Mouse (Mus musculus) inflammation-experienced regulatory T-cells, adult 6 months (primary cell): ENCODE results near the gene Fastk. TPM values are rescaled to one million over a fixed set of nuclear protein-coding genes. Genes with fewer than 3 reads are reported as not detected.
A peak's percentile ranks its signal among the peaks of the same experiment; 100 is the strongest.

Experiments
- ATAC-seq: one replicate; pipeline ENCODE4 v1.8.0; 2017
- polyA plus RNA-seq, 3 experiments: library from polyadenylated mRNA; unstranded; fragments of 100-300 nt; shearing (Covaris generic); gene quantifications; one replicate each; pipeline ENCODE4 v1.2.1; 2017

The Fastk gene
- polyA plus RNA-seq, 3 experiments from 2014 or later = 32.1 to 63.3 (median 63.0) TPM

GRCm38 (mm10) chr5:24452691-24453233 lies 7.7 kb upstream of the Fastk start:
- peak; percentile 4 for ATAC-seq

GRCm38 (mm10) chr5:24452030-24452690 lies 7.1 kb upstream of the Fastk start, which contains the start of gene Agap3:
TSS of gene Agap3 (plus strand) at chr5:24452177.
- ATAC-seq = no peak

GRCm38 (mm10) chr5:24451264-24452029 lies 6.4 kb upstream of the Fastk start:
- ATAC-seq = peak; percentile 71

- ATAC-seq = peak; percentile 68
These were observed 2.7 kb upstream of the Fastk start, which contains the start of gene Tmub1 for GRCm38 (mm10) chr5:24447624-24448298. TSS of gene Tmub1 (minus strand) at chr5:24447854.

- no peak for ATAC-seq
These were observed 1.5 kb upstream of the Fastk start for GRCm38 (mm10) chr5:24446630-24447029.

- no peak for ATAC-seq
These were observed 467 bp upstream of the Fastk start for GRCm38 (mm10) chr5:24445428-24446080.

- no peak for ATAC-seq
These were observed 1.2 kb downstream of the Fastk start for GRCm38 (mm10) chr5:24443927-24444326.

- ATAC-seq = no peak
These were observed 1.9 kb downstream of the Fastk start for GRCm38 (mm10) chr5:24443204-24443603.

GRCm38 (mm10) chr5:24442029-24442428 lies 3.1 kb downstream of the Fastk start:
- no peak for ATAC-seq

GRCm38 (mm10) chr5:24441187-24441586 lies 3.9 kb downstream of the Fastk start:
- no peak for ATAC-seq

- no peak for ATAC-seq
These were observed 11.1 kb downstream of the Fastk start for GRCm38 (mm10) chr5:24433993-24434392.

GRCm38 (mm10) chr5:24428596-24428995 lies 16.5 kb downstream of the Fastk start:
- no peak for ATAC-seq

GRCm38 (mm10) chr5:24427981-24428402 lies 17.1 kb downstream of the Fastk start:
- ATAC-seq = no peak

GRCm38 (mm10) chr5:24427285-24427633 lies 17.8 kb downstream of the Fastk start:
- ATAC-seq = no peak

GRCm38 (mm10) chr5:24426556-24427284 lies 18.4 kb downstream of the Fastk start:
- no peak for ATAC-seq

GRCm38 (mm10) chr5:24426037-24426432 lies 19.1 kb downstream of the Fastk start:
- ATAC-seq = no peak

- peak; percentile 13 for ATAC-seq
These were observed 19.6 kb downstream of the Fastk start for GRCm38 (mm10) chr5:24425421-24426036.

- peak; percentile 41 for ATAC-seq
These were observed 20.2 kb downstream of the Fastk start for GRCm38 (mm10) chr5:24424861-24425411.

GRCm38 (mm10) chr5:24424004-24424781 lies 20.9 kb downstream of the Fastk start:
- no peak for ATAC-seq
